Mouse (Mus musculus): ENCODE measurements at regions not wholly inside any gene's neighbourhood (a gene's known extent, or its start where the extent isn't known, plus 50 kb on each side); places are given as distances from the start of the nearest gene placed in this dataset.

DNA sequence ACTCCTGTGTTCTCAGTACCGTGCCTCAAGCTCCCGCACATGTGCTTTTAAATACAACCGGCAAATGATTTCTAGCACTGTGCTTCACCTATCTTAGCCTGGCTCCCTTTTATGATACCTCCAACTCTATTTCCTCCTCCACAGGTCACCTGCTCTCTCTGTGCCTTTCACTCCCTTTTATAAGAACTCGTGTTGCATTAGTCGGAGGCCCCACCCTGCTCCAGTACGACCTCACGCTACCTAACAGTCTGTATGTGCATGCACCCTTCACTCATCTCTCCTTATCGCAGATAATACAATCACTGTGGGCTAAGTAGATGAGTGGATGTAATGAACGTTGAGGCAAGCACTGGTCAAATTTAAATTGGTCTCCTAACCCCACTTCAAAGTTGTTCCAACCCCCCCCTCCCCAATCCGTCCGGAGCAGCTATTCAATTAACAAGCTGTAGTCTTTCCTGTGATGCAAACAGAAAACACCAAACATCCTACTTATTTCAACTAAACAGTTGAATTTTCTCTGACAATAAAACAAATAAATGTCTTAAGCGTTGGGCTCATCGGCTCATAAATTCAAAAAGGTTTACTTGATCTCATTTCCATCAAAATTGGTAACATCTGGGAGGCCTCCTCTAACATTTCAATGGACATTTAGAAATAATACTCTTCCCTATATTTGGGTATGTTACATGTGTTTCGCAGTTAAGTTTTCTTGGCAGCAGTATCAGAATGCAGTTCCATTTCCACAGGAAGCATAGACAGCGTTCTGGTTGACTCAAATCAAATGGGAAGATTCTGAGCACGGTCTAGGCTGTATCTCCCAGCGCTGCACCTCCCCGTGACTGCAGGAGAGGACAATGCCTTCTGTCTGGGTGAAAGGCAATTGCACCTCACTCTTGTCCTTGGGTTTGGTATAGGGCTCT lies 337.8 kb downstream of the Efna5 start:
- TF ChIP-seq CTCF (IDR thresholded peaks at IDR 0.05; ENCODE audit: low read depth) (no peak), EP300 (IDR thresholded peaks at IDR 0.05; ENCODE audit: low read depth) (no peak)

Data from liver, postnatal 0 days (tissue).